Mouse (Mus musculus) retina, adult 2 months (tissue): ENCODE data around the gene Tmem255b.
A peak's percentile ranks its signal among the peaks of the same experiment; 100 is the strongest.

Experiments
- DNase-seq: peaks from one replicate; pipeline ENCODE4 v3.0.0-alpha.2; 2012; ENCODE audit warnings: low read depth, low spot score

The Tmem255b gene

DNA sequence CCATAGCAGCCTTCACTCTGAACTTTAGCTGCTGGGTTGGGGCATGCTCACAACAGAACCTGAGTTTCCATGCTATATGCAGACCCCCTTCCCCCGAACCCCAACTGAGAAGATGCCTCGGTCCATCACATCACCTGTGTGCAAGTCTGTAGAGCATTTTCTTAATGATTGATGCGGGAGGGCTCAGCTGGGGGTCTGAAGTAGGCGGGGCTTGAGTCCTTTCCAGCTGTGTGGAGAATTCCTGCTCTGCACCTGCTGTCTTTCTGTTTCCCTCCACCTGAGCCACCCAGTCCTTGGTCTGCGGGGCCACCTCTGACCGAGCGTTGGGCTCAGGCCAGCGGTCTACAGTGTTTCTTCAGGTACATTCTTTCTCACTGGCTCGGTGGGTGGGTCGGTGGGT lies at the start of gene Tmem255b:
Gene Tmem255b, plus strand, starts transcription at position 301 of the 400 bp plus-strand sequence.
- DNase-seq: no peak

DNA sequence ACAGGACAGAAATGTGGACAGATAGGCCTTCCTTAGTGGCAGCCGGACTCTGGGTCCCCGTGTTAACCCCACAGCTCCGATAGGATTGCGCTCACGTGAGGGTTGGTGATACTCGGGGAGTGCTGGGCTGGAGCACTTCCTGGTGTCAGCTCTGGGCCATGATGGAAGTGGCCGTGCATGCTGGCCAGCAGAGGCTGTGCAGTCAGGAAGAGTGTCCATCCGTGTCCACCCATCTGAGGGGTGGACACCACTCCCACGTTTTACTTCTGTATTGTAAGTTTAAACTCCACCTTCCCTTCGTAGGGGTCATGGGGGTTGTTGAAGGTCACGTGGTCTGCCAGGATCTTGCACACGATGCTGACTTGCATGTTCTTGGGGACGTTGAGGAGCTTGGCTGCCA lies 48.6 kb upstream of the Tmem255b start:
- no peak for DNase-seq

DNA sequence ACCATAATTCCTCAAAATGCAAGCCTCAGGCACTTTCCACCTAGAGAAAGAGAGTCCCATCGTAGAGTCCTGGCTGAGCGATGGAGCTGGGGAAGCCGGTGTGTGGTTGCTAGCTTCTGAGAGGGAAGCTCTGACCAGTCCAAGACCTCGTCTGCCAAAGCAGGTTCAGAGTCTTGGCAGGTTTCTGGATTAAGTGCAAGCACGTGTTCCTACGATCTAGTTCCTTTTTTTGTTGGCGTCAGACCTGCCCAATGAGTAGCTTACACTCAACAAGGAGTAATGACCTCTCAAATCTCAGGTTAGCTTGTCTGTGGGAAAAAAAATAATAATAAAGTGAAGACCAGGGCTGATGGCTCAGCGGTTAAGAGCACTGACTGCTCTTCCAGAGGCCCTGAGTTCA lies 47.3 kb upstream of the Tmem255b start:
- DNase-seq: no peak

DNA sequence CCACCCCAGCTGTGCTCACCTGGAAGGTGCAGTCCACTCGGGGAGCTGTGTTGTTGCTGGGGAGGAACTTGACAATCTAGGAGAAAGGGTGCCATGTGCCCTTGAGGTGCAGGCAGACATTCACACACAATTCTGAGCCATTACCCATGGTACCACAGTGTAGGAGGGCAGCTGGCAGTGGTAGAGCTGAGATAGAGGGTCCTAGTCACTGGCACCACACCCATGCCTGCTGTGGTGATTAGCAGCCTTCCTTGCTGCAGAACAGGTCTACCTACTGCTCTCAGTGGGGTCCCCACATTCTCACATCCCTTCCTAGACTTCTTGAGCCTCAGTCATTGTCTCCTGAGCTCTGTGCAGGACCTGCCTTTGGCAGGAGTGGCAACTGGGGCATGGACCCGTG lies 46.2 kb upstream of the Tmem255b start:
- DNase-seq: no peak

DNA sequence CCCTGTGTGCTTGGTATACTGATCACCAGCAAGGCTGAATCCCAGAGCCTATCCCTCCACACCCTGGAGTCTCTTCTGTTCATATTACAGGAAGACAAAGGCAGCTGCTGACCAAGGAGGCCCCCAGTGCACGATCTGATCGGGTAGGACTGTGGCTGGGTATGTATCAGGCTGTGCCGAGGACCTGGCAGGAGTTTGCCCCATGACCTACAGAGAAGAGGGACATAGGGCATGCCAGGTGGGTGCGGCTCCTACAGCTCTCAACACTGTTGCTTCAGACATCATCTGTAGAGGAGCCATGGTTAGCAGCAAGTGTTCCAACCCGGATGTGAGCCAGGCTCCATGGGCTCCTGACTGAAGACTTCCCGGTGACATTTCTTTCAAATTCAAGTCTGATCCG lies 41.1 kb upstream of the Tmem255b start:
- DNase-seq: no peak

DNA sequence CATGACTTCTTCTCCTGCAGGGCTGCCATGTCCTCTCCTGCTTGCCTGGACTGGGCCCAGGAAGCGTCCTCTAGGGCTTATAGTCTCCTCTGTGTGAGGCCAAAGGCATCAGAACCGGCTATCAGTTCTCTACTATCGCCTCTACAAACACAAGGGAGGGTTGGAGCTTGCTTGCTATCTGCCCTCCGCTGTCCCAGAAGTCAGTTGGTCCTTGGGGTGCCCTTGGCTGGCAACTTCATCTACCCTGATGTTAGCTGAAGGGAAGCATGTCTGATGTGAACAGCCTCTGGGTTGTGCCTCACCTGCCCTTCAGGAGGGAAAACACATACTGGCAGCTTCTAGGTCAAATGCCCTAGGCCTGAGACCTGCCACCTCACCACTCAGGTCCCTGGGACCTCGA lies 38.3 kb upstream of the Tmem255b start, which contains the start of gene Atp4b:
Gene Atp4b, minus strand, starts transcription at position 101 of the 400 bp plus-strand sequence.
- DNase-seq: no peak

DNA sequence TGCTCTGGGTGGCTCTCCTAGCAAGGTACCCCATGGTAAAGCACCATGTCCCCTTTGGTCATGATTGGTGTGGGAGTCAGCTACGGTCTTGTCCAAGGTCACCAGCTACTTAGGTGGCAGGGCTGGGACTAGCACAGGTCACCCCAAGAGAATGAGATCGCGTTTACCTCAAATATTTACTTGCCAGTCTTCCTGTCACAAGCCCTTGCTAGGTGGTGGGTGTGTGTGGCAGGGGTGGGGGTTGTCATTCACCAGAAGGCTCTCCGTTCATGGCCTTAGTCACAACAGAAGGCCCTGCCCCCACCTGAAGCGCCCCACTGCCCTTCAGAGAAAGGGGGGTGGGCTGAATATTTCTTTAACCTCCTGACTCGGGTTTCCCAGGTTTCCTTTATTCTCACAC lies 31.5 kb upstream of the Tmem255b start:
- no peak for DNase-seq

DNA sequence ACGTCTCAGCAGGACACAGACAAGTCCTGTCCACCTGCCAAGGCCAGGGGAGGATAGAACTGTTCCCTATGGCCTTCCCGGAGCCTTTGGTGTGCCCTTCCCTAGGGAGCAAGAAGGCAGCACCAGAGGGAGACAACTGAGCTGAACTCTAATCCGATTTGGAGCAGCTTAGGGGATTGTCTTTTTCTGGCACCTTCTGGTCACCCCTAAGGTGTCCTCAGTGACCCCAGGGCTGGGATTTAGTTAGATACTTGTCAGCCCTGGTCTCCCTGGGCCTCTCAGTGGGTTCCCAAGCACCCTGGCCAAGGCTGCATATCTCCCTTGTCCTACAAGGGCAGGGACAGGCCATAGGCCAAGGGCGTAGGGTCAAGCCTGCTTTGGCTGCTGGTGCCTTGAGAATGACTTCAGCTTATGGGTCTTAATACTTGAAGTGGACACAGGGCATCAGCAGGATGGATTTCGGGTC lies 30.3 kb upstream of the Tmem255b start, which contains the start of gene Grk1:
Gene Grk1, plus strand, starts transcription at position 416 of the 466 bp plus-strand sequence.
- DNase-seq: peak; percentile 98

DNA sequence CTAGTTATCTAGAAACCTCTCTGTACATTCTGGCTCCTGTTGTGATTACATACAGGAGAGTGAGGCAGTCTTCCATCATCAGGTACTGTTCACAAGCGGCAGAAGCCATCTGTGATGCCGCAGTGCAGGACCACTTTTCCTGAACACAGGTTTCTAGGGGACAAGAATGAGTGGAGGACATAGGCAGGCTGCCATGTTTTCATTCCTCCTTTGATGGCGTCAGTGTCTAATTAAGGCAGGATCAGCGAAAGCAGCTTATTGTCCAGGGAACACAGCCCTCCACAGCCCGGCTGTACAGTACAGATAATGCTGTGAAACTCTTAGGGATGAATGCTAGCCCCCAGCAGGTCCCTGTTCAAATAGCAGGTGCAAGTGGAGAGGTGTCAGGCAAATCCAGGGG lies 29.0 kb upstream of the Tmem255b start:
- DNase-seq: peak; percentile 76

DNA sequence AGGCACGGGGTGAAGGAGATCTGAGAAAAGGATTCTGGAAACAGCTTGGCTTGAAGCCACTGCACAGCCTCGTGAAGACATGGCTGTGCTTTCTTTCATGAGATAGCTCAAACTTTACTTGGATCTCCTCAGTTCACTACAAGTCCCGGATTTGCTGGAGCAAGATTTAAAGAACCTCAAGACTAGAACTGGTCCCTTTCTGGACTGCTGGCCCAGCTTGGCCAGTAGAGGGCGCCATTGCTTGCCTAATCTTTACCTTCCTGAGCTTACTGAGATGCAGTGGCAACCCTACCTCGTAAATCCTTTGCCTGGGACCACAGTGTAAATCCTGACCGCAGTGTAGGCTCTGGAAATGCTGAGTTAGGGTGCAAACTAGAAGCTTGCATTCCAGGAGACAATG lies 23.4 kb upstream of the Tmem255b start:
- DNase-seq: peak; percentile 66

DNA sequence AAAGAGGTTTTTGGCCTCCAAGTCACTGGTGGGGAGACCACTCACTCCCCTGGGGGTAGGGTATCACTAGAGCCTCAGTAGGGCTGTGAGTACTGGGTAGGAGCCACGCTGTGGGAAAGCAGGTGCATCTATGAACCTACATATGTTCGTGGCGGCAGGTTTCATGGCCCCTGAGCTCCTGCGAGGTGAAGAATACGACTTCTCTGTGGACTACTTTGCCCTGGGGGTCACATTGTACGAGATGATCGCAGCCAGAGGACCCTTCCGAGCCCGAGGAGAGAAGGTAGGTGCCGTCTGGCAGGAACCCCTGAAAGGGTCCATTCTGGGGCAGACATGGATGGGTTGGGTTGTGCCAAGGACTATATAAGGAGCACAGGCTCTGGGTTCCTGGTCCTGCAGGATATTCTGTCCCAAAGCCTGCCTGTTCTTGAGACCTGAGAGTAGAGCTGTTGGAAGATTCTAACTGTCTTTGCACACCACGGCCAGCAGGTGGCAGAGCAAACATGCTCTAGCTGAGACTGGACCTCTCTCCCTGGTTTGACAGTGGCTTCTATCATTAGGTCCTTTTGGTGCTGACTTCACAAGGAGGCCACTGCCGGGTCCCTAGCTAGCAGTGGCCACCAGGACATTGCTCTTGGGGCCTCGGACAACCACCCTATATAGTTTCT lies 22.0 kb upstream of the Tmem255b start:
- no peak for DNase-seq

DNA sequence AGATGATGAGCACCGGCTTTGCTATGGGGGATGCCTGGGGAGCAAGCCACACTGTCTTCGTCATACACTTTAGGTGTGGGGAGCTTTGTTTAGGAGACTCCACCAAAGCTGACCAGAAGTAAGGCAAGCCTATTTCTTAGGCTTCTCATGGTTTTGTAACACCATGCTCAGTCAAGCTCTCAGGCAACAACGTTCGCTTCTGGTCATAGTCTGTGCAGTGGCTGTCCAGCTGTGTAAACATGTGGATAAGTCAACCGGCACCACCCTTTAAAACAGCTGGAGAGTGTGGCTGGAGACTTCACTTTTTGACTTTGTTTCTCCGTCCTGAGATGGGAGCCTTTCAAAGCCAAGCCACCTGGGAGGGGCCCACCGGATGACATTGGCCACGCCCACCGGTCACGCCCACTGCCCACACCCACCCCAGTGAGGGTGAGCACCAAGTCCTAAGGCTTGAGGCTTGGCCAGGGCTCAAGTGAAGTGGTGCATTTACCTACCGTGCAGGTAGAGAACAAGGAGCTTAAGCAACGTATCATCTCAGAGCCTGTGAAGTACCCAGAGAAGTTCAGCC lies 21.1 kb upstream of the Tmem255b start:
- DNase-seq: no peak

DNA sequence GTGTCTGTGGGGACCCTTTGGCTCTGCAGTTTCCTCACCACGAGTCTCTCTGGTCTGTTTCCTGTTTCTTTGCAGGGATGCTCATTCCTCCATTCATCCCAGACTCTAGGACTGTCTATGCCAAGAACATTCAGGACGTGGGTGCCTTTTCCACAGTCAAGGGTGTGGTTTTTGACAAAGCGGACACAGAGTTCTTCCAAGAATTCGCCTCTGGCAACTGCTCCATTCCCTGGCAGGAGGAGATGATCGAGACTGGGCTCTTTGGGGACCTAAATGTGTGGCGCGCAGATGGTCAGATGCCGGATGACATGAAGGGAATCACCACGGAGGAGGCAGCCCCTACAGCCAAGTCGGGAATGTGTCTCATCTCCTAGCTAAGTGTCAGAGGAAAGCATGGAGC lies 19.1 kb upstream of the Tmem255b start:
- DNase-seq: no peak

DNA sequence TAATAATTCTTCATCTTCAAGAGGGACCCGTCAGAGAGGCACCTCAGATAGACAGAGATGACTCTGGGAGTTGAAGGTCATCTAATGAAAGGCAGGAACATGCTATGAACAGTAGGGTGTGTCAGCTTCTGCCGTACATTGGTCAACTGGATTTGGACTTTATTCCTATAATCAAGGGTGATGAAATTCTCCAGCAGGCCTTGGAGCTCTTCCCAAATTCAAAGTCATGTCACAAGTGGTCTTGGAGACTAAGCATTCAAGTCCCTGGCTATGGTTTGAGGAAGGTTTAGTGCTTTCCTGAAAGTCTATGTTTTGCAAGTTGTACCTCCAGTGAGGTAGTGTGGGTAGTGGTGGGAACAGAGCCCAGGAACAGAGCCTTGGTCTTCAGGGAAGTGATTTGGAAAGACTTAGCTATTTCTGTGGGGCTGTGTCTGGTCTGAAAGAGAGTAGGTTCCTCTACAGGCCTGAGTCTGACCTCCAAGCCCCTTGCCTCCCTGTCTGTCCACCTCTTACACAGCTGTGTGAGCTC lies 15.8 kb upstream of the Tmem255b start:
- no peak for DNase-seq

DNA sequence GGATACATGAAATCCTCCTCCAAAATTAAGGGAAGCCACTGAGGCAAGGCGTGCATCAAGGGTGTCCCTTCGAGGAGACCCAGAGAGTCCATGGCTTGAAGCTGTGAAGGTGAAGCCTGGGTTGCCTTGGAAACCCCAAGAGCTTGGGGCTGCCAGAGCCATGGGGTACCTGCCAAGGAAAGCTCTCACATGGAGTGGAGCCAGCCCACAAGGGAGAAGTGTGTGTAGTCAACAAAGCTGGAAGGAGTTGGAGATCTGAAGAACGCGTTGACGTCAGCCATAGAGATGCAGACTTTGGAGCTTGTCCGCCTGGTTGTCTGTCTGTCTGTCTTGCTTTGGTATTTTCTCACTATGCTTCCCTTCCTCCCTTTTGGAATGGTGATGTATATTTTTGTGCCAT lies 14.0 kb upstream of the Tmem255b start:
- no peak for DNase-seq

DNA sequence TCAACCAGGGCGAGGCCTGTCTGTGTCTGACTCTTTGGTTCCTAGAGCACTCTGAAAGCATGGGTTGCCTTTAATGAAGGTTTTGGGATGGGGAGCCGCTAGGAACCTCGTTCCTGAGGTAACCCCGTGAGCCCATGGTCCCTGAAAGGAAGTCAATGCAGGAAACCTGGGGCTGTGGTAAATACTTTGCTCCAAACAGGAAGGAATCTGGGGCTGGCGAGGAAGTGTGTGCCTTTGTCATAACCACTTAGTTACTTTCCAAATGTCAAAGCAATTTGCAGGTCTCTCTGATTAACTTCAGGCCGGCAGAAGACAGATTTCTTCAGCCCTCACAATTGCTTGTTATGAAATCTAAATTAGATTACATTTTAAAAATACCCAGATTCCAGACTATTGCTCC lies 7.6 kb upstream of the Tmem255b start:
- no peak for DNase-seq

DNA sequence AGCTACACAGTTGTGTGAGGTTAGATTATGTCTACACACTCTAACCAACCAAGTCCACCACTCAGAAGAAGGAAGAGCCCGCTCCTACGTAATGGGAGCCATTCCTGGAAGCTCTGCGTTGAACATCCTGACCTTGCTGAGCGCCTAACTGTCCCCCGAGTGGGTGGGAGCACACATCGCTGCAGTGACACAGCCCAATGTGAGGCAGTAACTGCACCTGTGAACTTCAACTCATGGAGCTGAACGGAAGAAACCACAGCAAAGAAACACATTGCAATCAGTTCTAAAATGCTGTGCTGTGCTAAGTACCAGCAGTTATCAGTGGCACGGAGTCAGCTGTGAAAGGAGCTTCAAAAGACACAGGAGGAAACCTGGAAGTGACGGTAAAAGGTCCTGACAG lies 6.8 kb upstream of the Tmem255b start:
- no peak for DNase-seq

DNA sequence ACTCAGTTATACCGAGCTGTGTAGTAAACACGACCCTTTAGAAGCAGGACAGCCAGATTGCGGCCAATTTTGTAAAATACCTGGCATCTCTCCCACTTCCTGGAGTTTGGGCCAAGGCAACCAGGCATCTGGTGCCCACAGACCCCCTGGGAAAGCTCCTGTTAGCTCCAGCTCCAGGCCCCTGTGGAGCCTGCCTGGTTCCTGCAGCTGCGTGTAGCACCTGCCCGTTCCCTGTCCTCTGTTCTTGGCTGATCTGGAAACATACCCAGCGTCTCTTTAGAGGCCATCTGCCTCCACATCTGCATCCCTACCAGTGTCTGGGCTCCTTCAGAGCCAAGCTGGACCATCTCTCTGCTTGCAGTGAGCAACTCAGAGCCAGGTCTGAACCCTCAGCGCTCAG lies 4.6 kb upstream of the Tmem255b start:
- no peak for DNase-seq

DNA sequence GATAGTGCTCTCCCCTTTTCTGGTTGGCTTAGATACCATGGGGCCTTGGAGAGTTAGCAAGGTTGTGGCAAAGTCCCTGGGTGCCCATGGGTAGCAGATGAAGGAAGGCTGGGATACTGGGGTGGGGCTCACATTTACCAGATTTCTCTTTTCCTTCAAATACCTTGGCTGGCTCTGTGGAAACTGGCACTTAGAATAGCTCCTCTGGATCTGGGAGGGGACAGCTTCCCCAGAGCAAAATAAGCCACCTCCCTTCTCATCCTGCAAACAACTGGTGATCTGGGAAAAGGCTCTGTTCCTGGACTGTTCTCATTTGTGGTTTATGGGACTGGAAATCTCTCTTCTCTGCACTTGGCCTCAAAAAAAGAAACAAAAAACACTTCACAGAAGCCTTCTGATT lies 4.1 kb upstream of the Tmem255b start:
- no peak for DNase-seq

DNA sequence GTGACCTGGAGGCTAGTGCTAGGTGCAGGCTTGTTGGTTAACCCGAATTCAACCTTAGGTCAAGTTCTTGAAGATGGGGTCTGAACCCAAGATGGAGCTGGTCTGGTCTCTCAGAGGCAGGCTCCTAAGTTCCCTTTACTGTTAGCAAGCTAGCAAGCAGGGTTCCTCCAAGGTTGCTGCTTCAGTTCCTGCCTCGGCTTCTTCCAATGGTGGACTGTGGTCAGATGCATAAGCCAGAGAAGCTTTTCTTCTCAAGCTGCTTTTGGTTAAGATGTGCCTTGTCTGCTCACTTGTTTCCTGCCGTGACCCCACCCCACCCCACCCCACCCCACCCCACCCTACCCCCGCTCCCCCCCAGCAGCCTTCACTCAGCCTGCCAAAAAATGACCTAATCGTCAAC lies 1.9 kb upstream of the Tmem255b start:
- DNase-seq: no peak

DNA sequence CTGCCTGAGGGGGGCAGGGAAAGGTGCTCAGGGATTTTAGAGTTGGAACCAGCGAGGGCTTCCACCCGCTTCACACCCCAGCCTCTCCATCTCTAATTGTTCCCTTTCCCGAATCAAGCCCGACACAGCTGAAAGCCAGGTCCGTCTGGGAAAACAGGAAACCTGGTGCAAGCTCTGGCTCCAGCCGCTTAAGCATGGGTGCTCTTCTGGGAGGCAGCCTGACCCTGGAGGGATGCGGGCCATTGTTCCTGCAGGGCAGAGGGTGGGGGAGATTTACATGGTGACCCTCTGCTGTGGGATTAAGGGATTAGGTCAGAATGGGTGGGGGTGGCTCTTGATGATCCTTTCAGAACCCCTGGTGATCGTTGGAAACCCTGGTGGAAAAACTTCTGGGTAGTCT lies 1.1 kb downstream of the Tmem255b start:
- DNase-seq: no peak

DNA sequence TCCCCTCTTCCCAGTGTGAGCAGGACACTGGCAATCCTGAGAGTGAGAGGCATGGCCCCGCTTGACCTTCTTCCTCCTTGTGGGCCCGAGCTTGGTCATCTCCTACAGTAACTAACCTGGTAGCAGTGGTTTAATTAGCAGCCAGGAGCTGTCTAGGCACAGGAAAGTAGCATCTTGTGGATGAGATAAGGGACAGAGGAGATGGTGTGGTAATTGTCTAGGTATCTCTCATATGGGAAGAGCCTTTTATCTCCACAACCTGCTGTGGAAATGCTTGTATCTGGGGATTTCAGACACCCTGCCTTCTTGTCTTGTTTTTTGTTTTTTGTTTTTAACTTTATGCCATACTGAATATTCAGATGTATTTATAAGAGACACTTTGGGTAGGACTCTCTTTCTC lies 2.5 kb downstream of the Tmem255b start:
- no peak for DNase-seq

DNA sequence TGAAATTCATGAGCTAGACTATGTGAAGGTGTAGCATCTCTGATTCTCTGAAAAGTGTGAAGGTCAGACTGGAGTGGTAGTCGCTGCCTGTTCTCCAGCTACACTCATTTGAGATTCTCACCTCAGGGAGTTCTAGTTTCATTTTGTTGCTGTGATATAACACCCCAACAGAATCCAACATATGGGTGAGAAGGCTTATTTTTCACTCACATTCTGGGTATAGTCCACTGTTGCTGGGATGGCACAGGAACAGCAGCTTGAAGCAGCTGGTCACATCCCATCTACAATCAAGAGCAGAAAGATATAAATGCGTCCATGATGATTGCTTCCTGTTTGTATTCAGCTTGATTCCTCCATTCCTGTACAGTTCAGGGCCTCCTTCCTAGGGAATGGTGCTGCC lies 7.2 kb downstream of the Tmem255b start:
- DNase-seq: no peak
